ENCODE assay signal across 27 mouse cellular contexts in genomic region chr2:174445018-174445417, GRCm38 (mm10). TPM values are rescaled to one million over a fixed set of nuclear protein-coding genes. Genes with fewer than 3 reads are reported as not detected.
"Had no signal": no experiment of that assay in that cellular context is flagged by ENCODE, and none has a peak within 500 bp of the region (broad histone marks: within the 10 kb centered on the region; RNA-seq: fewer than 3 reads in every experiment).

No protein-coding gene starts in this region.

- DNase-seq: gastrocnemius, postnatal 14 days; gastrocnemius, postnatal 36 days; heart, adult 11 months; heart, adult 2 months; heart, postnatal 14 days; heart, postnatal 36 days; kidney, adult 11 months; kidney, adult 2 months; kidney, postnatal 10 days; kidney, postnatal 25 days; kidney, postnatal 4 days; left cerebral cortex, postnatal 4 days had no signal

- H3K9ac ChIP-seq: heart, embryonic 13.5 days; heart, embryonic 15.5 days; hindbrain, embryonic 13.5 days; hindbrain, embryonic 15.5 days; limb, embryonic 13.5 days; limb, embryonic 15.5 days; liver, embryonic 12.5 days had no signal

- H3K36me3 ChIP-seq: heart, embryonic 13.5 days; heart, embryonic 15.5 days; hindbrain, embryonic 13.5 days; hindbrain, embryonic 15.5 days; limb, embryonic 13.5 days; limb, embryonic 15.5 days; liver, embryonic 12.5 days had no signal

- H3K4me1 ChIP-seq: hindbrain, embryonic 13.5 days; hindbrain, embryonic 15.5 days had no signal

- H3K27ac ChIP-seq: heart, adult 2 months; heart, embryonic 13.5 days; heart, embryonic 15.5 days; hindbrain, embryonic 13.5 days; hindbrain, embryonic 15.5 days; hindbrain, postnatal 0 days; layer of hippocampus, adult 2 months; left cerebral cortex, adult 2 months; limb, embryonic 13.5 days; limb, embryonic 15.5 days had no signal

- H3K9me3 ChIP-seq: heart, embryonic 13.5 days; heart, embryonic 15.5 days; hindbrain, embryonic 13.5 days; hindbrain, embryonic 15.5 days; limb, embryonic 13.5 days; limb, embryonic 15.5 days; liver, embryonic 12.5 days had no signal

- H3K27me3 ChIP-seq: heart, embryonic 13.5 days; heart, embryonic 15.5 days; hindbrain, embryonic 13.5 days; hindbrain, embryonic 15.5 days; limb, embryonic 13.5 days; limb, embryonic 15.5 days had no signal

- H3K4me2 ChIP-seq: heart, embryonic 11.5 days; heart, embryonic 13.5 days; heart, embryonic 15.5 days; hindbrain, embryonic 13.5 days; hindbrain, embryonic 15.5 days; limb, embryonic 13.5 days; limb, embryonic 15.5 days; liver, embryonic 12.5 days had no signal

- H3K4me3 ChIP-seq: heart, adult 2 months; heart, embryonic 13.5 days; heart, embryonic 15.5 days; hindbrain, embryonic 13.5 days; hindbrain, embryonic 15.5 days; layer of hippocampus, adult 2 months; left cerebral cortex, adult 2 months; limb, embryonic 13.5 days; limb, embryonic 15.5 days; liver, embryonic 12.5 days had no signal

RNA-seq across cellular contexts. Expression of gene Tubb1, which starts 5.5 kb away (rescaled TPM):
- total RNA-seq: gastrocnemius, adult 8-10 months; gastrocnemius, postnatal 36 days; hematopoietic stem cell, adult 5-6 weeks; layer of hippocampus, adult 2 months; layer of hippocampus, postnatal 10 days; layer of hippocampus, postnatal 25 days; left cerebral cortex, adult 2 months; left cerebral cortex, postnatal 4 days had no signal
- polyA plus RNA-seq: hindbrain, postnatal 0 days had no signal
